Mouse (Mus musculus) MEL (cell line): ENCODE measurements around the gene Ugt1a10.

Source experiments
- BHLHE40 ChIP-seq: IDR thresholded peaks from 2 replicates; pipeline ENCODE4 v1.6.1; 2012; ENCODE audit warnings: low read depth, mild to moderate bottlenecking, inconsistent platforms, low read length, improper control_type of control experiment, borderline replicate concordance
- CHD1 ChIP-seq: IDR thresholded peaks from 2 replicates; pipeline ENCODE4 v1.6.1; 2012; ENCODE audit warnings: low read depth, mild to moderate bottlenecking, inconsistent platforms, low read length, improper control_type of control experiment
- CTCF ChIP-seq, 3 experiments: IDR thresholded peaks in 2 of 3; conservative IDR thresholded peaks in 1 of 3; 2 replicates each; pipeline ENCODE4 v1.5.1; 2011 to 2012; ENCODE audit warnings: low read length in 3 of 3, low read depth in 2 of 3, mild to moderate bottlenecking in 2 of 3, improper control_type of control experiment in 1 of 3, inconsistent platforms in 1 of 3, mixed read lengths in 1 of 3, moderate library complexity in 1 of 3; ENCODE audit not compliant: control insufficient read depth in 1 of 3, insufficient read depth in 1 of 3, poor library complexity in 1 of 3, severe bottlenecking in 1 of 3
- KAT2A ChIP-seq: conservative IDR thresholded peaks from 2 replicates; pipeline ENCODE4 v1.6.1; 2012; ENCODE audit warnings: low read depth, low read length, improper control_type of control experiment, inconsistent platforms
- MYC ChIP-seq: IDR thresholded peaks from 2 replicates; pipeline ENCODE4 v1.6.1; 2011; ENCODE audit warnings: low read depth, mild to moderate bottlenecking, low read length, improper control_type of control experiment, moderate library complexity
- NELFE ChIP-seq: IDR thresholded peaks from 2 replicates; pipeline ENCODE4 v1.6.1; 2011; ENCODE audit warnings: low read depth, low read length, improper control_type of control experiment
- POLR2A ChIP-seq, 2 experiments: IDR thresholded peaks; 2 replicates each; pipeline ENCODE4 v1.6.1; 2011 to 2012; ENCODE audit warnings: low read length in 2 of 2, mild to moderate bottlenecking in 2 of 2, control low read depth in 1 of 2, improper control_type of control experiment in 1 of 2, low read depth in 1 of 2, moderate library complexity in 1 of 2; ENCODE audit not compliant: control insufficient read depth in 1 of 2, insufficient read depth in 1 of 2, poor library complexity in 1 of 2
- TCF12 ChIP-seq: IDR thresholded peaks from 2 replicates; pipeline ENCODE4 v1.6.1; 2014; ENCODE audit warnings: low read depth, mild to moderate bottlenecking, inconsistent platforms, low read length, improper control_type of control experiment, moderate library complexity
- USF1 ChIP-seq: IDR thresholded peaks from 2 replicates; pipeline ENCODE4 v1.6.1; 2014; ENCODE audit warnings: low read depth, mild to moderate bottlenecking, inconsistent platforms, low read length, improper control_type of control experiment, moderate library complexity

DNA sequence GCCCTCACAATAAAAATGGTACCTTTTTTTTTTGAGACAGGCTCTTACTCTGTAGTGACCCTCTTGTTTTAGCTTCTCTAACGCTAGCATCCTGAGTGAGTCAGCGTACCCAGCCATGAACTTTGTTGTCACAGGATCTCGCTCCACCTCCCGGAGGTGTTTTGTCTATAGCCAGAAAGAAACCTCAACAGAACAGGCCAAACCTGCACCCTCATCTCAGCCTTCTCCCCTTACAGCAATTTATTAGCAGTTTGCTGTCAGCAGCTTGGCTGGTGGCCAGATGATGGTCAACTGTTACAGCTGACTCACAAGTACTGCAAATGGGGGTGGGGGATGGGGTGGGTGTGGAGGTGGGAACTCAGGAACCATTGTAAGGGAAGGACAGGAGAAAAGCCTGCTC, 207.1 kb downstream of the Ugt1a10 start:
- TF ChIP-seq BHLHE40 (no peak), NELFE (0 out of 2 replicates have a peak, but pooled peaks have one; percentile 2), KAT2A (no peak), CTCF (IDR thresholded peaks at IDR 0.05 in 2 of 3, conservative IDR thresholded peaks at IDR 0.05 in 1 of 3; ENCODE audit: control insufficient read depth in 1 of 3, insufficient read depth in 1 of 3, low read depth in 2 of 3, low read length in 3 of 3, poor library complexity in 1 of 3, severe bottlenecking in 1 of 3) (no peak), USF1 (no peak), POLR2A (IDR thresholded peaks at IDR 0.05; ENCODE audit: control insufficient read depth in 1 of 2, insufficient read depth in 1 of 2, low read depth in 1 of 2, low read length in 2 of 2, poor library complexity in 1 of 2) (peak in 1 of 2 experiments; percentile 59; a peak in 2 of 4 replicates), MYC (no peak), CHD1 (no peak), TCF12 (0 out of 2 replicates have a peak, but pooled peaks have one; percentile 23)
